Mouse (Mus musculus) CH12.LX (cell line): ENCODE results near the gene Ppp2r5c. TPM values are rescaled to one million over a fixed set of nuclear protein-coding genes. Genes with fewer than 3 reads are reported as not detected.

Source experiments
- DNase-seq: peaks from one replicate; pipeline ENCODE4 v3.0.0-alpha.2; 2013; ENCODE audit errors: extremely low read depth
- H3K27ac ChIP-seq: 2 replicates; pipeline ENCODE4 v1.5.1; 2012; ENCODE audit warnings: low read depth, mild to moderate bottlenecking, control low read depth, moderate library complexity; ENCODE audit not compliant: insufficient read depth
- H3K27me3 ChIP-seq: replicated peaks from 2 replicates; pipeline ENCODE3; 2012; ENCODE audit warnings: inconsistent platforms
- H3K36me3 ChIP-seq, 2 experiments: replicated peaks in 1 of 2; 2 replicates each; pipeline versions ENCODE3 to v1.6.1; 2012; ENCODE audit warnings: inconsistent platforms in 1 of 2, low read length in 1 of 2, mild to moderate bottlenecking in 1 of 2, mixed read lengths in 1 of 2, moderate library complexity in 1 of 2; ENCODE audit not compliant: control insufficient read depth in 1 of 2, insufficient read depth in 1 of 2
- H3K4me1 ChIP-seq, 2 experiments: 2 replicates each; pipeline ENCODE4 v1.6.1; 2012; ENCODE audit warnings: inconsistent platforms in 1 of 2, moderate library complexity in 1 of 2; ENCODE audit not compliant: insufficient read depth in 2 of 2, control insufficient read depth in 1 of 2
- H3K4me2 ChIP-seq: 2 replicates; pipeline ENCODE4 v1.6.1; 2012; ENCODE audit warnings: low read depth, mild to moderate bottlenecking, control low read depth; ENCODE audit not compliant: poor library complexity, insufficient read depth, severe bottlenecking
- H3K4me3 ChIP-seq, 3 experiments: fragments of 150-350 bp in 1 of 3; sonication (generic) in 1 of 3; replicated peaks in 1 of 3; 2 replicates each; pipeline versions ENCODE3 to v1.5.1; 2011 to 2012; ENCODE audit warnings: low read depth in 2 of 3, low read length in 2 of 3, mild to moderate bottlenecking in 2 of 3, moderate library complexity in 2 of 3, control low read depth in 1 of 3, improper control_type of control experiment in 1 of 3, inconsistent platforms in 1 of 3, mixed read lengths in 1 of 3; ENCODE audit not compliant: poor library complexity in 1 of 3
- H3K79me2 ChIP-seq: replicated peaks from 2 replicates; pipeline ENCODE4 v1.6.1; 2012; ENCODE audit warnings: mild to moderate bottlenecking, moderate library complexity; ENCODE audit not compliant: control insufficient read depth, poor library complexity, insufficient read depth, severe bottlenecking; ENCODE audit errors: extremely low read depth
- H3K9ac ChIP-seq: 2 replicates; pipeline ENCODE4 v1.6.1; 2012; ENCODE audit warnings: low read depth, mild to moderate bottlenecking, control low read depth, moderate library complexity; ENCODE audit not compliant: insufficient read depth
- H3K9me3 ChIP-seq: replicated peaks from 2 replicates; pipeline ENCODE3; 2012; ENCODE audit warnings: low read length, inconsistent platforms, mixed read lengths
- CHD1 ChIP-seq: IDR thresholded peaks from 2 replicates; pipeline ENCODE4 v1.6.1; 2012; ENCODE audit warnings: low read depth, low read length, improper control_type of control experiment, inconsistent platforms
- CHD2 ChIP-seq: IDR thresholded peaks from 2 replicates; pipeline ENCODE4 v1.6.1; 2011; ENCODE audit warnings: low read length, improper control_type of control experiment
- CTCF ChIP-seq, 2 experiments: IDR thresholded peaks in 1 of 2; conservative IDR thresholded peaks in 1 of 2; 2 replicates each; pipeline ENCODE4 v1.5.1; 2011 to 2012; ENCODE audit warnings: low read depth in 2 of 2, low read length in 2 of 2, improper control_type of control experiment in 1 of 2, inconsistent platforms in 1 of 2, mild to moderate bottlenecking in 1 of 2, moderate library complexity in 1 of 2
- E2F4 ChIP-seq: IDR thresholded peaks from 2 replicates; pipeline ENCODE4 v1.6.1; 2011; ENCODE audit warnings: low read depth, low read length, improper control_type of control experiment; ENCODE audit not compliant: insufficient replicate concordance
- ELF1 ChIP-seq: IDR thresholded peaks from 2 replicates; pipeline ENCODE4 v1.6.1; 2014; ENCODE audit warnings: low read depth, mild to moderate bottlenecking, inconsistent platforms, low read length, improper control_type of control experiment
- EP300 ChIP-seq: IDR thresholded peaks from 2 replicates; pipeline ENCODE4 v1.6.1; 2011; ENCODE audit warnings: low read length, improper control_type of control experiment
- GABPA ChIP-seq: IDR thresholded peaks from 2 replicates; pipeline ENCODE4 v1.6.1; 2012; ENCODE audit warnings: low read depth, low read length, improper control_type of control experiment, inconsistent platforms; ENCODE audit not compliant: insufficient replicate concordance
- IRF4 ChIP-seq: IDR thresholded peaks from 2 replicates; pipeline ENCODE4 v1.6.1; 2014; ENCODE audit warnings: low read depth, mild to moderate bottlenecking, inconsistent platforms, low read length, improper control_type of control experiment
- KAT2A ChIP-seq: IDR thresholded peaks from 2 replicates; pipeline ENCODE4 v1.6.1; 2012; ENCODE audit warnings: low read length, improper control_type of control experiment, inconsistent platforms; ENCODE audit not compliant: insufficient replicate concordance
- MEF2A ChIP-seq: IDR thresholded peaks from 2 replicates; pipeline ENCODE4 v1.6.1; 2014; ENCODE audit warnings: low read depth, mild to moderate bottlenecking, inconsistent platforms, low read length, improper control_type of control experiment, borderline replicate concordance
- MYC ChIP-seq: IDR thresholded peaks from 2 replicates; pipeline ENCODE4 v1.6.1; 2011; ENCODE audit warnings: low read depth, mild to moderate bottlenecking, improper control_type of control experiment, low read length
- NELFE ChIP-seq: IDR thresholded peaks from 2 replicates; pipeline ENCODE4 v1.6.1; 2011; ENCODE audit warnings: low read depth, low read length, improper control_type of control experiment
- NRF1 ChIP-seq: IDR thresholded peaks from 2 replicates; pipeline ENCODE4 v1.6.1; 2014; ENCODE audit warnings: low read depth, mild to moderate bottlenecking, inconsistent platforms, low read length, improper control_type of control experiment, moderate library complexity
- POLR2A ChIP-seq: IDR thresholded peaks from 2 replicates; pipeline ENCODE4 v1.6.1; 2011; ENCODE audit warnings: low read depth, mild to moderate bottlenecking, improper control_type of control experiment, low read length
- POLR2AphosphoS2 ChIP-seq: IDR thresholded peaks from 2 replicates; pipeline ENCODE4 v1.6.1; 2011; ENCODE audit warnings: low read depth, low read length, improper control_type of control experiment
- RAD21 ChIP-seq: IDR thresholded peaks from 2 replicates; pipeline ENCODE4 v1.6.1; 2011; ENCODE audit warnings: low read depth, mild to moderate bottlenecking, low read length, improper control_type of control experiment, moderate library complexity
- SIN3A ChIP-seq: IDR thresholded peaks from 2 replicates; pipeline ENCODE4 v1.6.1; 2012; ENCODE audit warnings: low read length, improper control_type of control experiment, inconsistent platforms
- SMC3 ChIP-seq: IDR thresholded peaks from 2 replicates; pipeline ENCODE4 v1.6.1; 2011; ENCODE audit warnings: low read depth, low read length, improper control_type of control experiment
- TBP ChIP-seq: conservative IDR thresholded peaks from 2 replicates; pipeline ENCODE4 v1.6.1; 2011; ENCODE audit warnings: low read depth, low read length, improper control_type of control experiment
- TCF12 ChIP-seq: IDR thresholded peaks from 2 replicates; pipeline ENCODE4 v1.6.1; 2014; ENCODE audit warnings: low read depth, mild to moderate bottlenecking, inconsistent platforms, low read length, improper control_type of control experiment
- UBTF ChIP-seq: IDR thresholded peaks from 2 replicates; pipeline ENCODE4 v1.6.1; 2012; ENCODE audit warnings: low read depth, mild to moderate bottlenecking, inconsistent platforms, low read length, improper control_type of control experiment, moderate library complexity
- USF2 ChIP-seq: conservative IDR thresholded peaks from 2 replicates; pipeline ENCODE4 v1.6.1; 2011; ENCODE audit warnings: low read depth, low read length, improper control_type of control experiment
- ZKSCAN1 ChIP-seq: IDR thresholded peaks from 2 replicates; pipeline ENCODE4 v1.6.1; 2012; ENCODE audit warnings: low read depth, inconsistent platforms, low read length, improper control_type of control experiment, borderline replicate concordance
- ZMIZ1 ChIP-seq: IDR thresholded peaks from 2 replicates; pipeline ENCODE4 v1.6.1; 2012; ENCODE audit warnings: low read depth, mild to moderate bottlenecking, inconsistent platforms, low read length, improper control_type of control experiment
- dilution Hi-C: fragments of 300-500 bp; cut with MboI; formaldehyde crosslinking; loops from 2 replicates; pipeline ENCODE4 v1.14.3; 2020; ENCODE audit warnings: low sequenced_read_pairs; ENCODE audit not compliant: extremely low pct_unique_long_range_greater_than_20kb, extremely low pct_ligation_motif_present
- in situ Hi-C: fragments of 300-500 bp; cut with MboI; formaldehyde crosslinking; loops from 3 replicates; pipeline ENCODE4 v1.14.3; 2019; ENCODE audit warnings: low sequenced_read_pairs, low pct_ligation_motif_present, low pct_unique_long_range_greater_than_20kb, mixed read lengths
- polyA plus RNA-seq: library from polyadenylated mRNA; unstranded; fragments of >175 nt; gene quantifications from 2 replicates; pipeline ENCODE4 v1.2.1, GENCODE M21; 2012; ENCODE audit warnings: low read depth; ENCODE audit not compliant: insufficient read length
- total RNA-seq, 2 experiments: library from RNA; depleted of rRNA; stranded (reverse); fragments of 300-350 nt in 1 of 2; fragments of >200 nt in 1 of 2; gene quantifications; 2 replicates each; pipeline ENCODE4 v1.2.3; 2012 to 2014

Ppp2r5c gene
- total and polyA plus RNA-seq, 3 experiments, result 71.6 to 111 (median 97.7) TPM

DNA sequence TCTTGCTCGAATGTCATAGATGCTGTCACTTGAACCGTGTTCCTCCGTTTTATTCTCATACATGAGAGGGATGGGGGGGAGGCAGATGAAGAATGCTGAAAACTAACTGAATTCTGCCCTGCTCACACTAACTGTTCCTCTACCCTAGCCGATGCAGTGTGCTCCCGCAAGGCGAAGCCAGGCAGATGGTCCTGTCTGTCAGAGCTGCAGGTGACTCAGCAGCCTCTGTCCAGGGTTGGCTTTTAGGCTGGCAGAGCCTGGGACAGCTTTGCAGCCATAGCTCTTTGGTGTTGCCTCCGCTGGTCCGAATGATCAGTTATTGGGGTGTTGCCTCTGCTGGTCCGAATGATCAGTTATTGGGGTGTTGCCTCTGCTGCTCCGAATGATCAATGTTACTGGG is 124.1 kb downstream of the Ppp2r5c start:
- no peaks in the 10 kb centered on the region for H3K9me3 ChIP-seq
- no peak overlapping the region for H3K9ac ChIP-seq
- H3K27ac ChIP-seq, result no peak overlapping the region
- H3K4me2 ChIP-seq, result no peak overlapping the region
- in situ Hi-C loops, result no loop called here
- no peaks in the 10 kb centered on the region for H3K27me3 ChIP-seq
- no peak for DNase-seq
- H3K4me3 ChIP-seq, result no peak overlapping the region
- no peak for TF ChIP-seq CHD1
- no peak for TF ChIP-seq CTCF (conservative IDR thresholded peaks at IDR 0.05 in 1 of 2, IDR thresholded peaks at IDR 0.05 in 1 of 2; ENCODE audit: low read depth in 2 of 2, low read length in 2 of 2)
- no peak for TF ChIP-seq GABPA
- no peak for TF ChIP-seq EP300
- no peak for TF ChIP-seq MYC
- H3K36me3 ChIP-seq, result peaks cover 61 to 96% of the 10 kb centered on the region in 2 experiments
- dilution Hi-C loops, result no loop called here
- no peaks in the 10 kb centered on the region for H3K4me1 ChIP-seq
- no peaks in the 10 kb centered on the region for H3K79me2 ChIP-seq

DNA sequence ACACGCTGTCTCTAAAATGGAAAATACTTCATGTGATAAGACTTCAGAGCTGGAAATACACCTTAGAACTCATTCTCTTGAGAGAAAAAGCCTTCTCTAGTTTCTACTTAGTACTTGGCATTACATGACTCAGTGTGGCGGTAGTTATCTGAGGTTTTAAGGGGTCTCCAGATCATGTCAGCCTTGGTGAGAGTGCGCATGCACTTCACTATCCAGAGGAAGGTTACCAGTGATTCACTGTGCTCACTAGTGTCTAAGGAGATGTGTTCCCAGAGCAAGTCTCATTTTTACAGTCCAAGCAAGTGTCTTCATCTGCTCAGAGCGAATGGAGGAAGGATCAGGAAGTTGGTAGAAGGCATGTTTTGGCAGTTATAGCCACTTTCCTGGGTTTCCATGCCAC is 125.4 kb downstream of the Ppp2r5c start:
- no peaks in the 10 kb centered on the region for H3K27me3 ChIP-seq
- no peak overlapping the region for H3K27ac ChIP-seq
- H3K36me3 ChIP-seq, result peaks cover 53 to 93% of the 10 kb centered on the region in 2 experiments
- H3K4me1 ChIP-seq, result no peaks in the 10 kb centered on the region
- DNase-seq, result no peak
- no peak overlapping the region for H3K9ac ChIP-seq
- in situ Hi-C loops (no loop called here), dilution Hi-C loops (no loop called here)
- no peaks in the 10 kb centered on the region for H3K9me3 ChIP-seq
- H3K4me3 ChIP-seq, result no peak overlapping the region
- no peak for TF ChIP-seq NELFE
- no peak for TF ChIP-seq EP300
- no peak for TF ChIP-seq IRF4
- no peak for TF ChIP-seq TBP
- TF ChIP-seq SIN3A, result no peak
- no peak for TF ChIP-seq RAD21
- TF ChIP-seq ELF1, result no peak
- TF ChIP-seq E2F4, result no peak
- TF ChIP-seq TCF12, result no peak
- no peak for TF ChIP-seq GABPA
- TF ChIP-seq ZMIZ1, result no peak
- TF ChIP-seq MYC, result no peak
- TF ChIP-seq NRF1, result no peak
- no peaks in the 10 kb centered on the region for H3K79me2 ChIP-seq
- no peak overlapping the region for H3K4me2 ChIP-seq

DNA sequence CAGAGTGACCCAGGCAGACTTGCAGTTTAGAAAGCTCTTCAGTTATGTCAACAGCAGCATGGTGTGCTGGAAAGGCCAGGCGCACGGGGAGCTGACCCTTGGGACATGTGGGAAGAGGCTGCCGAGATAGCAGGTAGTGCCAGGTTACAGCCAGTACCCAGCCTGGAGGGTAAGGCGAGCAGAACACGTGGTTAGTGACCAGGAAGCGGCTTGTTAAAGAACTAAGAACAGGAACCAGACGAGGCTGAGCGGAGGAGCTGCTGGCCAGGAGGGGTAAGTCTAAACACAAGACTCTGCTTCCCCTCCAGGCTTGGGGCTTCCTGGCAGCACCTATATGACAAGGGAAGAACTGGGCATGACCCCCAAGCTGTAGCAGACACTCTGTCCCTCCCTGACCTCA is 126.7 kb downstream of the Ppp2r5c start:
- H3K79me2 ChIP-seq, result no peaks in the 10 kb centered on the region
- TF ChIP-seq POLR2A, result no peak
- TF ChIP-seq EP300, result no peak
- no peak for TF ChIP-seq GABPA
- no peak for TF ChIP-seq ELF1
- no peak for TF ChIP-seq POLR2AphosphoS2
- no peak for TF ChIP-seq CTCF (conservative IDR thresholded peaks at IDR 0.05 in 1 of 2, IDR thresholded peaks at IDR 0.05 in 1 of 2; ENCODE audit: low read depth in 2 of 2, low read length in 2 of 2)
- no peak for TF ChIP-seq NRF1
- TF ChIP-seq SMC3, result no peak
- no peak for TF ChIP-seq KAT2A
- no peak for TF ChIP-seq MEF2A
- TF ChIP-seq CHD1, result no peak
- TF ChIP-seq SIN3A, result no peak
- TF ChIP-seq RAD21, result no peak
- TF ChIP-seq UBTF, result no peak
- no peak for TF ChIP-seq CHD2
- no peak for TF ChIP-seq USF2
- TF ChIP-seq IRF4, result no peak
- TF ChIP-seq ZKSCAN1, result no peak
- H3K4me3 ChIP-seq, result no peak overlapping the region
- H3K36me3 ChIP-seq, result peaks cover 40 to 92% of the 10 kb centered on the region in 2 experiments
- no peaks in the 10 kb centered on the region for H3K27me3 ChIP-seq
- in situ Hi-C loops, result no loop called here
- no peak overlapping the region for H3K9ac ChIP-seq
- H3K4me1 ChIP-seq, result no peaks in the 10 kb centered on the region
- dilution Hi-C loops, result no loop called here
- H3K4me2 ChIP-seq, result no peak overlapping the region
- H3K27ac ChIP-seq, result no peak overlapping the region
- no peaks in the 10 kb centered on the region for H3K9me3 ChIP-seq
- no peak for DNase-seq
